Mouse (Mus musculus) spleen, adult 2 months (tissue): Measurements from ENCODE around the gene Hist1h2bh.
"Not testable (repeated sequence)": the region's sequence is repeated elsewhere in the genome, so short reads cannot be mapped to it uniquely, and the experiment has no call there.

Source experiments
- CTCF ChIP-seq: fragments of 200-500 bp; IDR thresholded peaks from 2 replicates; pipeline ENCODE4 v1.5.1; 2011; ENCODE audit warnings: mild to moderate bottlenecking, inconsistent platforms; ENCODE audit not compliant: insufficient read depth, insufficient read length, insufficient replicate concordance; ENCODE audit errors: extremely low read depth
- POLR2A ChIP-seq: fragments of 200-500 bp; IDR thresholded peaks from 2 replicates; pipeline ENCODE4 v1.6.1; 2011; ENCODE audit warnings: low read depth, low read length, inconsistent platforms

- TF ChIP-seq CTCF, POLR2A: not testable (repeated sequence)
These were observed 30.8 kb upstream of the Hist1h2bh start, which contains the start of the genes Hist1h2bf and Hist1h2ad for GRCm38 (mm10) chr13:23573898-23574524.
